Mouse (Mus musculus) kidney, adult 2 months (tissue): Measurements from ENCODE around the gene Chil6.

Source experiments
- CTCF ChIP-seq: fragments of 200-500 bp; conservative IDR thresholded peaks from 2 replicates; pipeline ENCODE4 v1.5.1; 2011; ENCODE audit warnings: low read depth, mild to moderate bottlenecking, control low read depth, low read length, moderate library complexity, mixed read lengths; ENCODE audit not compliant: insufficient read depth, insufficient read length
- POLR2A ChIP-seq: fragments of 200-500 bp; IDR thresholded peaks from one replicate; pipeline ENCODE4 v1.6.1; 2011; ENCODE audit warnings: low read depth, low read length, control low read depth

- TF ChIP-seq CTCF, result peak; percentile 39
- no peak for TF ChIP-seq POLR2A
Measured at GRCm38 (mm10) chr3:106448571-106448970, 42.6 kb upstream of the Chil6 start.
